Mouse (Mus musculus) stomach, embryonic 16.5 days (tissue): ENCODE results near the gene Washc4. TPM values are rescaled to one million over a fixed set of nuclear protein-coding genes. Genes with fewer than 3 reads are reported as not detected.

Experiments
- ATAC-seq: fragments of 200-750 bp; cut with Nextera tagmentation; 2 replicates; pipeline ENCODE4 v1.8.0; 2017; ENCODE audit warnings: moderate number of reproducible peaks, moderate TSS enrichment; ENCODE audit not compliant: insufficient read depth, low FRiP score
- H3K27ac ChIP-seq: fragments of 300-500 bp; sonication (generic); 2 replicates; pipeline ENCODE4 v1.5.1; 2014; ENCODE audit warnings: low read length
- H3K27me3 ChIP-seq: fragments of 300-500 bp; sonication (generic); 2 replicates; pipeline ENCODE4 v1.6.1; 2014; ENCODE audit warnings: low read length, control low read depth, mixed read lengths; ENCODE audit not compliant: control insufficient read depth, insufficient read depth
- H3K36me3 ChIP-seq: fragments of 300-500 bp; sonication (generic); 2 replicates; pipeline ENCODE4 v1.6.1; 2014; ENCODE audit warnings: low read length; ENCODE audit not compliant: control insufficient read depth, insufficient read depth
- H3K4me1 ChIP-seq: fragments of 300-500 bp; sonication (generic); 2 replicates; pipeline ENCODE4 v1.6.1; 2014; ENCODE audit warnings: low read length, control low read depth, mixed read lengths; ENCODE audit not compliant: control insufficient read depth, insufficient read depth
- H3K4me2 ChIP-seq: fragments of 300-500 bp; sonication (generic); 2 replicates; pipeline ENCODE4 v1.6.1; 2014; ENCODE audit warnings: low read depth, low read length, mixed read lengths
- H3K4me3 ChIP-seq: fragments of 300-500 bp; sonication (generic); replicated peaks from 2 replicates; pipeline ENCODE4 v1.5.1; 2014; ENCODE audit warnings: mild to moderate bottlenecking, low read length
- H3K9ac ChIP-seq: fragments of 300-500 bp; sonication (generic); 2 replicates; pipeline ENCODE4 v1.6.1; 2014; ENCODE audit warnings: low read length
- H3K9me3 ChIP-seq: fragments of 300-500 bp; sonication (generic); replicated peaks from 2 replicates; pipeline ENCODE4 v1.6.1; 2016; ENCODE audit warnings: low read length, control low read depth; ENCODE audit not compliant: control insufficient read depth
- WGBS: fragments of 180-500 bp; shearing (Covaris S2); extraction: QIAGEN DNeasy Blood & Tissue Kit; methylation state at CpG from one replicate; pipeline ENCODE4 v1.1.7; 2014; 5-methylcytosine and 5-hydroxymethylcytosine counted together
- polyA plus RNA-seq: library from polyadenylated mRNA; unstranded; fragments of >200 nt; fragmentation: Nextera tagmentation; extraction: Ambion mirVana; gene quantifications from 2 replicates; pipeline ENCODE4 v1.2.1, GENCODE M21; 2015

Washc4 gene
- polyA plus RNA-seq, 1 experiment from 2014 or later: 36.5 TPM

DNA sequence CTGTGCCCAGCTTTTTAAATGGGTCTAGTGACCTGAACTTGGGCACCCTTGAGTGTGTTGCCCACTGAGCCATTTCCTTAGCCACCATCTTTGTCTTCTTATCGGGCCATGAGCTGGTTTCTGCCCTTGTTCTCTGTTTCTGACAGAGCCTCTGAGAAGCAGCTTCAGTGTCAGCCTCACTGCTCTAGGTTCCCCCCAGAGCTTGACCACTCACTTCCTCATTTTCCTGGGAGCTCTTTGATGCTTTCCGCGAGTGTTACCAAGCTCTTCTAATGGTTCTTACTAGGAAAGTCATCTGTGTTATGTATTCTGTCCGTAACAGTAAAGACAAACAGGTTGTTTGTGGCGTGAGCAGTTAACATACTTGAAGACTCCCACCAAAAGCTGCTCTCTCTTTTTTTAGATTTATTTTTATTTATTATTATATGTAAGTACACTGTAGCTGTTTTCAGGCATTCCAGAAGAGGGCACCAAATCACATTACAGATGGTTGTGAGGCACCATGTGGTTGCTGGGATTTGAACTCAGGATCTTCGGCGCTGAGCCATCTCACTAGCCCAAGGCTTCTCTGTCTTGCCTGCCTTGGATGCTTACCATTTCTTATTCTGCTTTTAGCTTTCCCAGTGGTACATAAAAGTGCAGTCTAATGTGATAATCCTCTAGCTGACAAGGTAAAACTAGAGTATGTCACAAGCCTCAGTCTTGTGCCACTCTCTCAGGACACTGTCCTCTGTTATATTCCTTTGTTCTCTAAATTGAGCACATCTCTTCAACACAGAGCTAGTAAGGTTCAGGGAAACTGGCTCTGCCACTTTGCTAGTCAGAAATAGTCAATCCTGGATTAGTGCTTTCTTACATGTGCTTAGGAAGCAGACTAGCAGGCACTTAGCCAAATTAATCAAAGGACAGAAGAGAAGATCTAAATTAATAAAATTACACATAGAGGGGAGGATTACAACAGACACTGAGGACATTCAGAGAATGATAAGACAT, 22.2 kb downstream of the Washc4 start:
- Histone ChIP-seq H3K9ac (no peak overlapping the region), H3K27me3 (no peaks in the 10 kb centered on the region), H3K4me1 (no peaks in the 10 kb centered on the region), H3K36me3 (peaks cover 31% of the 10 kb centered on the region), H3K9me3 (no peaks in the 10 kb centered on the region), H3K27ac (no peak overlapping the region), H3K4me2 (no peak overlapping the region), H3K4me3 (no peak overlapping the region)
- no peak for ATAC-seq
- 94% methylated on average over 7 of the region's 7 CpGs for WGBS

DNA sequence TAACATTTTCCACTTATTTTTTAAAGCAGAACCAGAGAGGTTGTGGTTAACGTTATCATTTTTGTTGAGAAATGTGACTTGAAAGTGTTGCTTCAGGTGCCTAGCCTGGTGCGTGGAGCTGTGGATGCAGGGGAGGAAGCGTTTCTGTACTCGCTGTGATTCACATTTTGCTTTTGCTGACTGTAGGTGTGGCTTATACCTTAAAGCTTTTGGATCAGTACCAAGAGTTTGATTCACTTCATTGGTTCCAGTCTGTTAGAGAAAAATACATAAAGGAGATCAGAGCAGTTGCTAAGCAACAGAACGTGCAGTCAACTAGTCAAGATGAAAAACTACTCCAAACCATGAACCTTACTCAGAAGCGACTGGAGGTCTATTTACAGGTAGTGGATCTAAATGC, 47.2 kb downstream of the Washc4 start:
- Histone ChIP-seq H3K9ac (no peak overlapping the region), H3K27ac (no peak overlapping the region), H3K27me3 (no peaks in the 10 kb centered on the region), H3K4me1 (no peaks in the 10 kb centered on the region), H3K4me2 (no peak overlapping the region), H3K4me3 (no peak overlapping the region), H3K36me3 (peaks cover 27% of the 10 kb centered on the region), H3K9me3 (no peaks in the 10 kb centered on the region)
- ATAC-seq: no peak
- WGBS: 80% methylated on average over 6 of the region's 6 CpGs

DNA sequence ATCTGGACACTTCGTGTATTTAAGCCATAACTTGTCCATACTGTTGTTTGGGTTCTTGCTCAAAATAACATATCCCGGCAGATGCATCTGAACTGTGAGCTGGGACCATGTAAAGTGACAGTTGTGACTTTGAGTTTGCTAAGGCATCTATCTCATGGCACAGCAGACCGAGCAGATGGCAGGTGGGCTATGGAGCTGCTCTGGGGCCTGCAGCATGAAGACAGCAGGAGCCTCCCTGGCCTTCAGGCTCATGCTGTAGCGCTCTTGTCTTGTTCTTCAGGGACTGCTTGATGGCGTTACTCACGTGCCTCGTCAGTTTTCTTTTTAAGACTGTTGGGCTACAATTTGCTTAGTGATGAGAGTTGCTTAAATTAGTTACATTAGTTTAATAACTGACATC, 49.1 kb downstream of the Washc4 start:
- no peak overlapping the region for H3K4me2 ChIP-seq
- H3K27me3 ChIP-seq: no peaks in the 10 kb centered on the region
- H3K9ac ChIP-seq: no peak overlapping the region
- no peak for ATAC-seq
- H3K9me3 ChIP-seq: no peaks in the 10 kb centered on the region
- peaks cover 27% of the 10 kb centered on the region for H3K36me3 ChIP-seq
- H3K4me3 ChIP-seq: no peak overlapping the region
- no peaks in the 10 kb centered on the region for H3K4me1 ChIP-seq
- H3K27ac ChIP-seq: no peak overlapping the region
- 90% methylated on average over 7 of the region's 7 CpGs for WGBS

DNA sequence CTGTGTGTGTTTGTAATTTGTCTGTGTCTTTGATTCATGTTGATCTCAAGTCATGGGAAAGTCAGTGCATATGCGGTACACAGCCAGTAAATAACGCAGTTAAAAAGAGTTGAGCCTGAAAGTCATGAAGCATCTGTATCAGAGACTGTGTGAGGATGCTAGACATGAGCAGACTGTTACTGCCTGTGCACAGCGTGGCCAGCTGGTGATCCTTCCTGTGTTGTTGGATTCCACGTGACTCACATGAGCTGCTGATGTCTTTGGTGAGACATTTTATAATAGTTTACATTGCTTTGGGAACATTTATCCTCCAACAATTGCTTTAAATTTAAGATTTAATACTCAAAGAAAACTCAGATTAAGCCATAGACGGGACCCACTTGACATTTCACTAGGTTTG, 51.0 kb downstream of the Washc4 start:
- H3K27me3 ChIP-seq: no peaks in the 10 kb centered on the region
- H3K4me1 ChIP-seq: no peaks in the 10 kb centered on the region
- no peak overlapping the region for H3K4me3 ChIP-seq
- H3K36me3 ChIP-seq: peaks cover 28% of the 10 kb centered on the region
- H3K27ac ChIP-seq: no peak overlapping the region
- H3K4me2 ChIP-seq: no peak overlapping the region
- no peaks in the 10 kb centered on the region for H3K9me3 ChIP-seq
- H3K9ac ChIP-seq: no peak overlapping the region
- ATAC-seq: no peak
- WGBS: 88% methylated on average over 5 of the region's 5 CpGs

DNA sequence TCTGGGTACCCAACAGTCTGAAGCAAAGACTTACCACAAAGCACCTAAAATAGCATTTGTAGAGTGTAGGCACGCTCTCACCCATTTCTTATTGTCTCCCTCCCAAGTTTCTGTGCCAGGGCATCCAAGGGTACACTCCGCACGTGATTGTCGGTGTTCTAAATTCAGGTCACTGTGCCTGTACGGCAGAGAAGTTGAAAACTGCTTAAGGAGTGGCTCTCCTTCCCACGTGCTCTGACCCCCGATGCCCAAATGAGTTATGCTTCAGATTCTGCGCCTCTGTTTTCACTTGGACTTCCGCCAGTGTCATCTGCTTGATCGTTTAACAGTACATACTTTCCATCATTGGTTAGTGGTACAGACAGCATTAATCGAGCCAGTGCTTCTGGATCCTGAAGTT, 57.1 kb downstream of the Washc4 start:
- H3K4me1 ChIP-seq: no peaks in the 10 kb centered on the region
- H3K27ac ChIP-seq: no peak overlapping the region
- WGBS: 76% methylated on average over 11 of the region's 11 CpGs
- no peak overlapping the region for H3K4me3 ChIP-seq
- no peak for ATAC-seq
- no peak overlapping the region for H3K9ac ChIP-seq
- H3K36me3 ChIP-seq: peaks cover 11% of the 10 kb centered on the region; the same call in 1 of the 2 replicates
- no peak overlapping the region for H3K4me2 ChIP-seq
- H3K9me3 ChIP-seq: no peaks in the 10 kb centered on the region
- no peaks in the 10 kb centered on the region for H3K27me3 ChIP-seq

DNA sequence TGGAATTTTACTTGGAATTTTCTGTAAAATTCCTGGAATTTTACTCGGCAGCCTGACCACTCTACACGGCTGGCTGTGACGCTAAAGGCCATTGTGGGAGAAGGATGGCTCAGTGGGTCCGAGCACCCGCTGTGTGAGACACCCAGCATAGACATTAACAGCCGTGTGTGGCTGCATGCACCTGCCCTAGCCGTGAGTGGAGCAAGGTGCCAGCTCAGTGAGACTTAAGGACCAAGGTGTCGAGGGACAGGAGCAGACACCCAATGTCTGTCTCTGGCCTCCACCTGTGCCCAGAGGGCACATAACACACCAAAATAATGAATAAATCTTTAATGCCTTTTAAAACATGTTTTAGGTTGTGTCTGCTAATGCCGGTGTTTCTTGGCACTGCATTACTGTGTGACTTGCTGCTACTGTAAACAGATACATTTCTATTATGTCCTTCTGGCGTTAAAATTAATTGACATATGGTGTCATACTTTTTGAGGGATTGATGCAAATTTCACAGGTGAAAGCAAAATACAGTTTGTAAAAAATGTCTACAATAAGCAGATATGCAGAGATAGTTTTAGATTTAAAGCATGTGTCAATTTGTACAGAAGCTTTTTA, 60.5 kb downstream of the Washc4 start:
- ATAC-seq: no peak
- no peak overlapping the region for H3K4me3 ChIP-seq
- H3K9ac ChIP-seq: no peak overlapping the region
- 89% methylated on average over 10 of the region's 10 CpGs for WGBS
- H3K9me3 ChIP-seq: no peaks in the 10 kb centered on the region
- no peak overlapping the region for H3K4me2 ChIP-seq
- no peak overlapping the region for H3K27ac ChIP-seq
- no peaks in the 10 kb centered on the region for H3K4me1 ChIP-seq
- H3K36me3 ChIP-seq: peaks cover 8% of the 10 kb centered on the region; the same call in 1 of the 2 replicates
- no peaks in the 10 kb centered on the region for H3K27me3 ChIP-seq

DNA sequence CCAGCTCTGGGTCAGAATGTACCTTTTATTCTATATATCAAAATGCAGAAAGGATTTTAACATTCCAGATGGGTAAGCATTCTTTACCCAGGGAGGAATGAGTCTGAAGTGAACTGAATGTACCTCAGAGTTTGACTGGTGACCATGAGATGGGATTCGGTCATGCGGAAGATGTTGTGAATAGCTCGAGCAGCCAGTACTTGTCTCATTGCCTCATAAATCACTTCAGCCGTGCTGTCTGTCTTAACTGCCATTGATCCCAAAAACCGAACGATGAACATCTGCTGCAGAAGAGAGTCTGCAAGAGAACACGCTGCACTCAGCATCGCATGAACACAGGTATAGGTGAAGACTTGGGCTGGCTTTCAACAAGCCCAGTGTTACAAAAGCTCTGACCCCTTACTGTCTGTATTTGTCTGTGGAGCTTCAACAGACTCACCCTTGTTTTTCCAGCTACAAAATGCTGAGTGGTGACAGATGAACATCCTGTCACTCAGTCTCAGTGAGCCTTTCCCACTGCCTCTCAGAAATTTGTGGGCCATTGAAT, 62.2 kb downstream of the Washc4 start:
- H3K9me3 ChIP-seq: no peaks in the 10 kb centered on the region
- no peaks in the 10 kb centered on the region for H3K4me1 ChIP-seq
- no peak overlapping the region for H3K4me3 ChIP-seq
- no peak for ATAC-seq
- H3K27ac ChIP-seq: no peak overlapping the region
- WGBS: 77% methylated on average over 8 of the region's 8 CpGs
- no peak overlapping the region for H3K4me2 ChIP-seq
- H3K27me3 ChIP-seq: no peaks in the 10 kb centered on the region
- H3K36me3 ChIP-seq: peaks cover 16% of the 10 kb centered on the region
- no peak overlapping the region for H3K9ac ChIP-seq

DNA sequence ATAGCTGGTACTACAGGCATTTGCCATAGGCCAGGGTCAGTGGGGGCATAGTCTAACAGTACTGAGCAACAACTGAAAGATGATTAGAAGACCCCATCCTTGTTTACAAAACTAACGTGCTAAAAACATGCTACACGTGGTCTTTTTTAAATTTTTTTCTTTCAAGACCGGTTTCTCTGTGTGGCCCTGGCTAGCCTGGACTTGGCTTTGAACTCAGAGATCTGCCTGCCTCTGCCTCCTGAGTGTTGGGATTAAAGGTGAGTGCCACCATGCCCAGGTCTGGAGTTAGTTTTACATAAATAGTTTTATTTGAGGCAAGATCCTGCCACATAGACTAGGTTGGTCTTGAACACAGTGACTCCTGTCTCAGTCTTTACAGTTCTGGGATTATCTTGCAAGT, 63.6 kb downstream of the Washc4 start:
- Histone ChIP-seq H3K4me1 (no peaks in the 10 kb centered on the region), H3K9ac (no peak overlapping the region), H3K9me3 (no peaks in the 10 kb centered on the region), H3K27me3 (no peaks in the 10 kb centered on the region), H3K4me2 (no peak overlapping the region), H3K27ac (no peak overlapping the region), H3K4me3 (no peak overlapping the region), H3K36me3 (peaks cover 28% of the 10 kb centered on the region)
- WGBS: 91% methylated on average over 3 of the region's 3 CpGs
- ATAC-seq: no peak

DNA sequence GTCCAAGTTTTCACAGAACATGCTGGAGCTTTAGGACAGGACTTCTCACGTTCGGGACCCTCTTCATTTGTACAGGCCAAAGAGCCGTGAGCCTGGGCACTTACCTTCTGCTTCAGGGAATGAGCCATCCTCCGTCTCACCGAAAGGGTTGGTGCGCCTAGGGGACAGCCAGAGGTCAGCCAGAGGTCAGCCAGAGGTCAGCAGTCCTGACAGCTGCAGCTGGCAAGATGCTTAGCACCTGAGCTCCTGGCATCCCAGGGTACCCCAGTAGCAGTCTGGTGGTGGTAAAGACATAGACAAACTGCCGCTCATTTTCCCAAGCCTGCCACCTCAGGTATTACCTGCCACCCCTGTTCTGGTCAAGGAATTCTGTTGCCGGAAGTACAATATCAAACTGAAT, 65.0 kb downstream of the Washc4 start:
- Histone ChIP-seq H3K36me3 (peaks cover 21% of the 10 kb centered on the region; the same call in 1 of the 2 replicates), H3K27ac (no peak overlapping the region), H3K4me1 (no peaks in the 10 kb centered on the region), H3K4me2 (no peak overlapping the region), H3K27me3 (no peaks in the 10 kb centered on the region), H3K4me3 (no peak overlapping the region), H3K9ac (no peak overlapping the region), H3K9me3 (no peaks in the 10 kb centered on the region)
- 75% methylated on average over 8 of the region's 8 CpGs for WGBS
- ATAC-seq: no peak
